Mouse (Mus musculus) embryonic stem cell, embryonic (primary cell): ENCODE measurements around the gene Kat2a.

Source experiments
- CTCF ChIA-PET, 4 experiments: fragments of 300-600 bp in 2 of 4; fragments of 350-600 bp in 2 of 4; sonication (Branson Sonifier 250); formaldehyde crosslinking; loops; one replicate each; lab custom pipeline; 2022; ENCODE audit warnings: inconsistent platforms in 2 of 4; lab: Charles Lee
- POLR2A ChIA-PET, 4 experiments: fragments of 300-600 bp in 2 of 4; fragments of 350-600 bp in 2 of 4; sonication (Branson Sonifier 250); formaldehyde crosslinking; loops; one replicate each; lab custom pipeline; 2022; ENCODE audit warnings: antibody characterized with exemption in 4 of 4, inconsistent platforms in 1 of 4; lab: Charles Lee

Gene Kat2a

GRCm38 (mm10) chr11:100685371-100685770 is 26.9 kb downstream of the Kat2a start:
- POLR2A ChIA-PET = interaction anchor here in 2 of 4 experiments (0.6 to 1.0 kb wide), 4 partner anchors 10 to 717 kb away, joined by 3 to 4 read pairs (median 4); no protein-coding TSS in a partner anchor
- CTCF ChIA-PET = interaction anchor here in 3 of 4 experiments (0.7 to 1.5 kb wide), 3 partner anchors 10 to 1973 kb away, joined by 3 to 6 read pairs (median 4); no protein-coding TSS in a partner anchor

GRCm38 (mm10) chr11:100684084-100684483 is 28.2 kb downstream of the Kat2a start:
- ChIA-PET POLR2A (interaction anchor here in 3 of 4 experiments (0.6 to 3.2 kb wide), 5 partner anchors 8 to 258 kb away, joined by 3 to 15 read pairs (median 3); partner anchors contain the start of gene Zfp385c (in 1 of the 3)), CTCF (interaction anchor here in 2 of 4 experiments (0.6 to 1.5 kb wide), 2 partner anchors 11 to 38 kb away, joined by 3 to 6 read pairs; no protein-coding TSS in a partner anchor)

GRCm38 (mm10) chr11:100682526-100682925 is 29.7 kb downstream of the Kat2a start:
- CTCF ChIA-PET = interaction anchor here (0.5 to 2.2 kb wide), 17 partner anchors 10 to 123 kb away, joined by 3 to 10 read pairs (median 4); partner anchors contain the start of gene Zfp385c (in 2 of the 4)
- POLR2A ChIA-PET = interaction anchor here (0.6 to 3.5 kb wide), 43 partner anchors 8 to 385 kb away, joined by 3 to 21 read pairs (median 5); partner anchors contain the start of genes Acly (in 2 of the 4), Dnajc7 (in 2 of the 4), Nkiras2 (in 2 of the 4) and Zfp385c (in 2 of the 4)

GRCm38 (mm10) chr11:100681826-100682225 is 30.4 kb downstream of the Kat2a start:
- CTCF ChIA-PET = interaction anchor here (0.5 to 2.4 kb wide), 15 partner anchors 10 to 122 kb away, joined by 3 to 10 read pairs (median 4); partner anchors contain the start of gene Zfp385c (in 2 of the 4)
- POLR2A ChIA-PET = interaction anchor here (0.6 to 3.5 kb wide), 47 partner anchors 9 to 384 kb away, joined by 3 to 21 read pairs (median 5); partner anchors contain the start of genes Acly (in 2 of the 4), Dnajc7 (in 2 of the 4), Nkiras2 (in 2 of the 4) and Zfp385c (in 2 of the 4)

- CTCF ChIA-PET = interaction anchor here in 2 of 4 experiments (0.6 to 1.0 kb wide), 4 partner anchors 17 to 1740 kb away, joined by 3 to 5 read pairs (median 3); no protein-coding TSS in a partner anchor
- POLR2A ChIA-PET = interaction anchor here in 2 of 4 experiments (0.5 to 1.7 kb wide), 5 partner anchors 12 to 151 kb away, joined by 3 to 6 read pairs (median 4); partner anchors contain the start of gene Acly (in 1 of the 2)
Observed at GRCm38 (mm10) chr11:100677810-100678209, 34.5 kb downstream of the Kat2a start.

DNA sequence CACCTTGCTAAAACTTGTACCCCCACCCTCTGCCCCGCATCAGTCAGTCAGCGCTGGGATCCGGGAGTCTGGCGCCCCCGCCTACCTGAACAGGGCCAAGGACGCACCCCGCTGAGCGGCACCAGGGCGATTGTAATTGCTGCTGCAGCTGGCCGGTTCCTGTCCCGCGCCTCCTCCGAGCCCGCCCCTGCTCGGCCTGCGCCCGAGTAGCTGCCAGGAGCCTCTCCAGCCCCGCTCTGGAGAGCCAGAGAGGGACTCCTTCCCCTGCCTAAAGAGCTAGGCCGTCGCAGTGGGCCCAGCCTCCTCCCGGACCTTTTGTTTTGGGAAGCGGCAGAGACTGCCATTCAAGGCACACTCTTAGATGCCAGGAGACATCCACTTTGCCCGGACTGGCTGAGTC is 39.1 kb downstream of the Kat2a start:
- ChIA-PET POLR2A (interaction anchor here (0.6 to 3.7 kb wide), 18 partner anchors 8 to 353 kb away, joined by 3 to 31 read pairs (median 4); partner anchors contain the start of genes Cnp (in 1 of the 4), Dnajc7 (in 1 of the 4), Hspb9 (in 1 of the 4) and Jup (in 1 of the 4)), CTCF (interaction anchor here in 2 of 4 experiments (0.5 to 1.5 kb wide), 12 partner anchors 16 to 192 kb away, joined by 3 to 6 read pairs (median 4); partner anchors contain the start of gene Dhx58 (in 1 of the 2))

- ChIA-PET CTCF (interaction anchor here in 1 of 4 experiments (0.8 to 2.0 kb wide), 2 partner anchors 12 kb away, joined by 3 to 7 read pairs; no protein-coding TSS in a partner anchor), POLR2A (interaction anchor here in 2 of 4 experiments (1.1 to 3.7 kb wide), 8 partner anchors 10 to 52 kb away, joined by 3 to 31 read pairs (median 4); partner anchors contain the start of gene Dnajc7 (in 1 of the 2))
Observed at GRCm38 (mm10) chr11:100671956-100672355, 40.3 kb downstream of the Kat2a start.

DNA sequence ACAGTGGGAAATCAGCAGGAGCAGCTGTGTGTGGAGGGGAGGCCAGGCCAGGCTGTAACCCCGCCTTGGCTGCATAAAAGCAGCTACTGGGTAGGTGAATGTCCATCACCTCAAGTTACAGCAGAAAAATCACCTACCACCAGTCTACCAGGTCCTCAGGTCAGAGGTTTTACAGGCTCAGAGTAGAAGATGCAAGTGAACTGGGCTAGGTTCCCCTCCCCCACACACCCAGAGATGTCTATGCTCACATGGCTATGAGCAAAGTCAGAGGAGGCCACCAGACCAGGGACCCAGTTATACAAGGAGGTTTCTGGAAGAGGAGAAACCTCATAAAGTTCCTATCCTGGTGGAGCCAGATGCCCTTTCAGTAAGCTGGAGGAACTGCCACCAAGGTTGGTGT is 41.2 kb downstream of the Kat2a start:
- CTCF ChIA-PET = interaction anchor here in 2 of 4 experiments (1.0 to 2.0 kb wide), 2 partner anchors 11 to 25 kb away, joined by 3 to 7 read pairs; no protein-coding TSS in a partner anchor
- POLR2A ChIA-PET = interaction anchor here in 2 of 4 experiments (0.6 to 3.7 kb wide), 6 partner anchors 10 to 21 kb away, joined by 3 to 31 read pairs (median 3); partner anchors contain the start of gene Zfp385c (in 1 of the 2)

DNA sequence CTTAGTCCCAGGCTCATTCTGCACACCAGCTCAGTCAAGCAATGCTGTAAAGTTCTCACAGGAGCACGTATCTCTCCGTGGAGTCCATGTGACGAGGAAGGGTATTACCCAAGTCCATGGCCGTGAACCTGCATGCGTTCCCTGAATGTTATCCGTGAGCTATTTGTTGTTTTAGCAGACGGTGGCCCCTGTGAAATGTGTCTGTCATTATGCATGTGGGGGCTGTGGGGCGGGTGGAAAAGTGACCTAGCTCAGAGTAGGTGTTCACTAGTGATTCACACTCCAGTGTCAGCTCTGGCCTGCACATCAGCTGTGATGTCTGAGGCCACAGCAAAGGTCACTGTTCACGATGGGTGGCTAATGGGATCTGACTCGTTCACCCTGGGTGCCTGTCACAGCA is 52.5 kb downstream of the Kat2a start:
- POLR2A ChIA-PET = interaction anchor here in 3 of 4 experiments (0.6 to 4.6 kb wide), 14 partner anchors 8 to 1142 kb away, joined by 3 to 31 read pairs (median 4); partner anchors contain the start of genes Nkiras2 (in 2 of the 3) and Zfp385c (in 1 of the 3)
- CTCF ChIA-PET = interaction anchor here in 3 of 4 experiments (0.6 to 2.2 kb wide), 9 partner anchors 11 to 100 kb away, joined by 3 to 9 read pairs (median 3); partner anchors contain the start of gene Kcnh4 (in 1 of the 3)

DNA sequence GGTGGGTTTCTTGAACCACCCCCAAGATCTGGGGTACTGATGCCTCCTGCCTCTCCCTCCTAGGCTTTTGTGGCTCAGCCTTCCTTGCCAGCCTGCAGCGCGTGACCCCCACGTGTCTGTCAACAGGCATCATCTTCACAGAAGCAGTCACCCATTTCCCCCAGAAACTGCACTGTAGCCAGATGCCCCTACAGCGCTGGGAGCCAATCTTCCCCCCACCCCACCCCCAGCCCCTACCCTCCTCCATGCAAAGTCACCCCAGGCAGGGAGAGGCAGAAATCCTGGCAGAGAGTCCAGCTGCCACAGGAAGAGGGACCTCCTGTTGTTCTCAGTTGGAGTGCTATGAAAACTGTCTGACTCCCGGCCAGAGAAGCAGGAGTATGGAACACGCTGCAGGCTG is 55.8 kb downstream of the Kat2a start:
- ChIA-PET POLR2A (interaction anchor here in 3 of 4 experiments (0.6 to 2.9 kb wide), 15 partner anchors 9 to 204 kb away, joined by 3 to 16 read pairs (median 4); partner anchors contain the start of genes Klhl11 (in 2 of the 3) and Zfp385c (in 1 of the 3)), CTCF (interaction anchor here (0.5 to 3.9 kb wide), 12 partner anchors 9 to 178 kb away, joined by 3 to 28 read pairs (median 4); no protein-coding TSS in a partner anchor)

GRCm38 (mm10) chr11:100655589-100655988 is 56.7 kb downstream of the Kat2a start:
- ChIA-PET CTCF (interaction anchor here (0.6 to 3.9 kb wide), 8 partner anchors 8 to 333 kb away, joined by 3 to 28 read pairs (median 5); no protein-coding TSS in a partner anchor), POLR2A (interaction anchor here in 2 of 4 experiments (0.8 to 2.9 kb wide), 11 partner anchors 9 to 336 kb away, joined by 3 to 16 read pairs (median 4); partner anchors contain the start of genes Dnajc7 (in 1 of the 2), Eif1 (in 1 of the 2), Klhl11 (in 1 of the 2) and Nkiras2 (in 1 of the 2))
